Mouse (Mus musculus) MEL-GATA-1-ER (cell line): ENCODE measurements around the gene Smok3b.

Source experiments
- DNase-seq: peaks from one replicate; pipeline ENCODE4 v3.0.0-alpha.2; 2012; ENCODE audit warnings: low read depth; ENCODE audit errors: extremely low read depth

Smok3b gene

GRCm38 (mm10) chr5:138084996-138085395 is 63.8 kb downstream of the Smok3b start, which contains the start of gene Zkscan1:
Zkscan1 (plus strand) TSS chr5:138085084.
- DNase-seq = peak; percentile 86

GRCm38 (mm10) chr5:138085421-138085911 is 64.2 kb downstream of the Smok3b start:
- DNase-seq = peak; percentile 13

- DNase-seq = no peak
Measured at GRCm38 (mm10) chr5:138086842-138087241, 65.6 kb downstream of the Smok3b start.

GRCm38 (mm10) chr5:138088366-138088765 is 67.1 kb downstream of the Smok3b start:
- no peak for DNase-seq

- DNase-seq = no peak
Measured at GRCm38 (mm10) chr5:138089108-138089551, 67.9 kb downstream of the Smok3b start.

- DNase-seq = no peak
Measured at GRCm38 (mm10) chr5:138090271-138090670, 69.0 kb downstream of the Smok3b start.

GRCm38 (mm10) chr5:138090737-138091136 is 69.5 kb downstream of the Smok3b start:
- no peak for DNase-seq

- DNase-seq = no peak
Measured at GRCm38 (mm10) chr5:138092771-138093170, 71.5 kb downstream of the Smok3b start.

GRCm38 (mm10) chr5:138094474-138094873 is 73.2 kb downstream of the Smok3b start:
- no peak for DNase-seq
